In the genomic region with DNA sequence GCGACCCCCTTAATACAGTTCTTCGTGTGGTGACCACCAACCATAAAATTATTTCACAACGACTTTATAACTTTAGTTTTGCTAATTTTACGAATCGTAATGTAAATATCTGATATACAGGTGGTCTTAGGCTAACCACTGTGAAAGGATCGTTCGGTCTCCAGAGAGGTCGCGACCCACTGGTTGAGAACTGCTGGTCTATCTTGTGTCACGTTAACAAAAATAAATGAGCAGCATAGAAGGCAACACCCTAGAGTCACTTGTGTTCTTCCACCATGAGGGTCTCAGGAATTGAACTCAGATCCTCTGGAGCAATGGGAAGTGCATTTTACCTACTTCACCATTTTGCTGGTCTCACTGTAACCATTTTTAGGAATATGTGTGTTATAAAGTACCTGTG, we compare ENCODE assay signal across 8 mouse cellular contexts. TPM values are rescaled to one million over a fixed set of nuclear protein-coding genes. Genes with fewer than 3 reads are reported as not detected.
DNase-seq lines count a peak whose midpoint lies in the region; ATAC-seq and TF ChIP-seq lines count a peak whose summit lies in the region.

No protein-coding gene starts in this region.

- no peak overlapping the region; the same call in 1 of the 2 replicates for H3K4me3 ChIP-seq in heart, embryonic 12.5 days
- H3K4me3 ChIP-seq in CH12.LX (replicated peaks in 1 of 3; ENCODE audit: low read depth in 2 of 3, low read length in 2 of 3, poor library complexity in 1 of 3), result peak overlapping the region in 2 of 3 experiments; percentile 8 to 60
- H3K4me3 ChIP-seq in heart, embryonic 16.5 days (ENCODE audit: low read length), result peak overlapping the region; percentile 11
- H3K4me3 ChIP-seq in liver, embryonic 15.5 days (replicated peaks), result peak overlapping the region; percentile 64

- TF ChIP-seq RAD21 in CH12.LX (IDR thresholded peaks at IDR 0.05; ENCODE audit: low read depth, low read length), result no peak

- H3K27me3 ChIP-seq in heart, embryonic 12.5 days (replicated peaks), result no peaks in the 10 kb centered on the region; the same call in 1 of the 2 replicates
- H3K27me3 ChIP-seq in CH12.LX (replicated peaks), result peaks cover 21% of the 10 kb centered on the region
- no peaks in the 10 kb centered on the region for H3K27me3 ChIP-seq in heart, embryonic 16.5 days (ENCODE audit: control insufficient read depth, insufficient read depth, low read length)
- H3K27me3 ChIP-seq in liver, embryonic 15.5 days, result peaks cover 30% of the 10 kb centered on the region; the same call in 1 of the 2 replicates

- TF ChIP-seq POLR2A in CH12.LX (IDR thresholded peaks at IDR 0.05; ENCODE audit: low read depth, low read length), result no peak

- TF ChIP-seq EP300 in CH12.LX (IDR thresholded peaks at IDR 0.05; ENCODE audit: low read length), result no peak

- no peak for DNase-seq in heart, adult 9 months (ENCODE audit: low spot score in 2 of 2)
- peak; percentile 17 for DNase-seq in CH12.LX (ENCODE audit: extremely low read depth)
- no peak for DNase-seq in right cerebral cortex, postnatal 14 days
- DNase-seq in cerebellum, postnatal 36 days, result no peak
- no peak for DNase-seq in thymus, postnatal 14 days

- H3K9me3 ChIP-seq in heart, embryonic 12.5 days (replicated peaks), result no peaks in the 10 kb centered on the region
- no peaks in the 10 kb centered on the region for H3K9me3 ChIP-seq in CH12.LX (replicated peaks; ENCODE audit: low read length)
- H3K9me3 ChIP-seq in heart, embryonic 16.5 days (replicated peaks; ENCODE audit: control insufficient read depth, low read length), result no peaks in the 10 kb centered on the region
- no peaks in the 10 kb centered on the region for H3K9me3 ChIP-seq in liver, embryonic 15.5 days (replicated peaks)

- 53% methylated on average over 10 of the region's 10 CpGs for WGBS in heart, embryonic 12.5 days
- 54% methylated on average over 10 of the region's 10 CpGs for WGBS in heart, embryonic 16.5 days
- WGBS in liver, embryonic 15.5 days (ENCODE audit: insufficient replicate concordance), result 47% methylated on average over 10 of the region's 10 CpGs

- peak overlapping the region; percentile 53 for H3K4me2 ChIP-seq in heart, embryonic 12.5 days
- peak overlapping the region; percentile 78 for H3K4me2 ChIP-seq in CH12.LX (ENCODE audit: insufficient read depth, low read depth, poor library complexity, severe bottlenecking)
- peak overlapping the region; percentile 50 for H3K4me2 ChIP-seq in heart, embryonic 16.5 days (ENCODE audit: low read depth, low read length)
- peak overlapping the region; percentile 79 for H3K4me2 ChIP-seq in liver, embryonic 15.5 days

- TF ChIP-seq CTCF in CH12.LX (conservative IDR thresholded peaks at IDR 0.05 in 1 of 2, IDR thresholded peaks at IDR 0.05 in 1 of 2; ENCODE audit: low read depth in 2 of 2, low read length in 2 of 2), result no peak

- peak overlapping the region; percentile 72; the same call in 1 of the 2 replicates for H3K27ac ChIP-seq in heart, embryonic 12.5 days (ENCODE audit: poor library complexity, severe bottlenecking)
- no peak overlapping the region for H3K27ac ChIP-seq in CH12.LX (ENCODE audit: insufficient read depth, low read depth)
- peak overlapping the region; percentile 64 for H3K27ac ChIP-seq in heart, embryonic 16.5 days (ENCODE audit: low read length)
- H3K27ac ChIP-seq in liver, embryonic 15.5 days (replicated peaks), result peak overlapping the region; percentile 91

- in situ Hi-C loops in CH12.LX (cut with MboI; ENCODE audit: low pct_ligation_motif_present, low pct_unique_long_range_greater_than_20kb, low sequenced_read_pairs), result loop anchor here (5.0 kb wide), 1 partner anchor 111 kb away; no protein-coding TSS in a partner anchor

- dilution Hi-C loops in CH12.LX (cut with MboI; ENCODE audit: extremely low pct_ligation_motif_present, extremely low pct_unique_long_range_greater_than_20kb, low sequenced_read_pairs), result no loop called here

- H3K4me1 ChIP-seq in heart, embryonic 12.5 days (replicated peaks), result peaks cover 13% of the 10 kb centered on the region
- peaks cover 0 to 26% of the 10 kb centered on the region in 2 experiments; a peak in 2 of 4 replicates for H3K4me1 ChIP-seq in CH12.LX (ENCODE audit: control insufficient read depth in 1 of 2, insufficient read depth in 2 of 2)
- peaks cover 17% of the 10 kb centered on the region for H3K4me1 ChIP-seq in heart, embryonic 16.5 days (ENCODE audit: control insufficient read depth, insufficient read depth, low read length)
- peaks cover 37% of the 10 kb centered on the region for H3K4me1 ChIP-seq in liver, embryonic 15.5 days (replicated peaks)

- ATAC-seq in heart, embryonic 12.5 days (ENCODE audit: insufficient number of reproducible peaks, low FRiP score), result no peak
- ATAC-seq in heart, embryonic 16.5 days (replicated peaks; ENCODE audit: extremely low read depth, insufficient read depth, low FRiP score), result no peak
- ATAC-seq in liver, embryonic 15.5 days (ENCODE audit: insufficient read depth), result no peak

- H3K36me3 ChIP-seq in heart, embryonic 12.5 days, result peaks cover 6% of the 10 kb centered on the region; the same call in 1 of the 2 replicates
- peaks cover 0 to 12% of the 10 kb centered on the region in 2 experiments for H3K36me3 ChIP-seq in CH12.LX (replicated peaks in 1 of 2; ENCODE audit: control insufficient read depth in 1 of 2, insufficient read depth in 1 of 2, low read length in 1 of 2)
- H3K36me3 ChIP-seq in heart, embryonic 16.5 days (ENCODE audit: control insufficient read depth, insufficient read depth), result no peaks in the 10 kb centered on the region; the same call in 1 of the 2 replicates
- peaks cover 11% of the 10 kb centered on the region for H3K36me3 ChIP-seq in liver, embryonic 15.5 days (replicated peaks)

- no peaks in the 10 kb centered on the region for H3K79me2 ChIP-seq in CH12.LX (replicated peaks; ENCODE audit: control insufficient read depth, extremely low read depth, insufficient read depth, poor library complexity, severe bottlenecking)

- H3K9ac ChIP-seq in heart, embryonic 12.5 days, result no peak overlapping the region
- peak overlapping the region; percentile 32; the same call in 1 of the 2 replicates for H3K9ac ChIP-seq in CH12.LX (ENCODE audit: insufficient read depth, low read depth)
- no peak overlapping the region; the same call in 1 of the 2 replicates for H3K9ac ChIP-seq in heart, embryonic 16.5 days (ENCODE audit: low read length)
- peak overlapping the region; percentile 60 for H3K9ac ChIP-seq in liver, embryonic 15.5 days

TF ChIP-seq in CH12.LX, 34 proteins besides CTCF, POLR2A, EP300 and RAD21:
- TF ChIP-seq PAX5 (IDR thresholded peaks at IDR 0.05; ENCODE audit: low read length), result no peak
- no peak for TF ChIP-seq GABPA (IDR thresholded peaks at IDR 0.05; ENCODE audit: insufficient replicate concordance, low read depth, low read length)
- no peak for TF ChIP-seq USF1 (IDR thresholded peaks at IDR 0.05; ENCODE audit: low read depth, low read length)
- TF ChIP-seq ETS1 (conservative IDR thresholded peaks at IDR 0.05; ENCODE audit: low read depth, low read length), result no peak
- TF ChIP-seq ZC3H11A (IDR thresholded peaks at IDR 0.05; ENCODE audit: low read depth, low read length), result no peak
- TF ChIP-seq MAZ (IDR thresholded peaks at IDR 0.05; ENCODE audit: low read depth, low read length), result no peak
- TF ChIP-seq MEF2A (IDR thresholded peaks at IDR 0.05; ENCODE audit: borderline replicate concordance, low read depth, low read length), result no peak
- no peak for TF ChIP-seq NELFE (IDR thresholded peaks at IDR 0.05; ENCODE audit: low read depth, low read length)
- no peak for TF ChIP-seq TCF12 (IDR thresholded peaks at IDR 0.05; ENCODE audit: low read depth, low read length)
- no peak for TF ChIP-seq ELF1 (IDR thresholded peaks at IDR 0.05; ENCODE audit: low read depth, low read length)
- no peak for TF ChIP-seq MAX (IDR thresholded peaks at IDR 0.05; ENCODE audit: low read length)
- TF ChIP-seq SMC3 (IDR thresholded peaks at IDR 0.05; ENCODE audit: low read depth, low read length), result no peak
- no peak for TF ChIP-seq KAT2A (IDR thresholded peaks at IDR 0.05; ENCODE audit: insufficient replicate concordance, low read length)
- no peak for TF ChIP-seq JUN (IDR thresholded peaks at IDR 0.05; ENCODE audit: insufficient read depth, low read depth, low read length)
- no peak for TF ChIP-seq NRF1 (IDR thresholded peaks at IDR 0.05; ENCODE audit: low read depth, low read length)
- TF ChIP-seq ZMIZ1 (IDR thresholded peaks at IDR 0.05; ENCODE audit: low read depth, low read length), result no peak
- no peak for TF ChIP-seq ZKSCAN1 (IDR thresholded peaks at IDR 0.05; ENCODE audit: borderline replicate concordance, low read depth, low read length)
- no peak for TF ChIP-seq ZNF384 (IDR thresholded peaks at IDR 0.05; ENCODE audit: low read depth, low read length)
- no peak for TF ChIP-seq MYC (IDR thresholded peaks at IDR 0.05; ENCODE audit: low read depth, low read length)
- no peak for TF ChIP-seq POLR2AphosphoS2 (IDR thresholded peaks at IDR 0.05; ENCODE audit: low read depth, low read length)

RNA-seq across cellular contexts. Expression of gene Rac1, which starts 20.0 kb away (rescaled TPM):
- polyA plus RNA-seq in heart, embryonic 12.5 days (2016; fragmentation: Nextera tagmentation; extraction: Ambion mirVana), result 401 and 418 TPM in 2 replicates
- 138 and 144 TPM in 2 replicates for total RNA-seq in CH12.LX (2012; rRNA removed)
- 199 and 201 TPM in 2 replicates for total RNA-seq in CH12.LX (2014; rRNA removed)
- 222 and 256 TPM in 2 replicates for polyA plus RNA-seq in CH12.LX (2012; ENCODE audit: insufficient read length, low read depth)
- 340 and 342 TPM in 2 replicates for polyA plus RNA-seq in heart, embryonic 16.5 days (2015; fragmentation: Nextera tagmentation; extraction: Ambion mirVana)
- 155 and 162 TPM in 2 replicates for polyA plus RNA-seq in liver, embryonic 15.5 days (2015; fragmentation: Nextera tagmentation; extraction: Ambion mirVana)

Comparison
In these comparisons a context has a peak if more than half of its experiments do, and no peak if none do; other contexts are left out.
1. H3K9ac ChIP-seq: peak in CH12.LX (single experiment) and liver, embryonic 15.5 days (single experiment); none in heart, embryonic 12.5 days (single experiment) and heart, embryonic 16.5 days (single experiment).
2. Peak in every context shown above with its lines, with median percentiles within 50 percentile points of each other: H3K4me2 ChIP-seq.